Mouse (Mus musculus): ENCODE data around the gene Lcn4.

GRCm38 (mm10) chr2:26628792-26629437 lies 42.2 kb downstream of the Lcn4 start:
- no peak for TF ChIP-seq POLR2A (IDR thresholded peaks at IDR 0.05; ENCODE audit: low read depth, low read length)
- no peak for TF ChIP-seq CTCF (conservative IDR thresholded peaks at IDR 0.05; ENCODE audit: insufficient read depth, insufficient read length, low read depth, low read length)
